Mouse (Mus musculus) cerebellum, adult 11 months (tissue): ENCODE data around the gene Corin.

ENCODE experiments used
- DNase-seq: peaks from one replicate; pipeline ENCODE4 v3.0.0; 2022

The Corin gene

DNA sequence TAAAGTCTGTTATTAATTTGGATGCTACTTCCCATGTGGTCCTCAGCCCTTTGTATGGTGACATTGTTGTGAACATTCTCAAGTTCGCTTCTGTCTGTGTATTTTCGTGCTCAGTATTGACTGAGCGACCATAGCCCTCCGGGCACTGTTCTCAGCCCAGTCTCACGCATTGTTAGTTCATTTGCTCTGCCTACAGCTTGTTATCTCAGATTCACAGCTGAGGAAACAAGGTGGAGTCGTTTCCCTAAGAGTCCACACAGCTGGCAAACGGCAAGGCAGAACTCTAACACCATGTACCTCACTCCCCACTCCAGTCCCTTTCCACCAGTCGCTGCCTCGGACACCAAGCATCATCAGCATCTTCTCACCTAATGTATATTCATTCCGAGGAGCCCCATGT lies 63.1 kb downstream of the Corin start:
- DNase-seq = no peak

DNA sequence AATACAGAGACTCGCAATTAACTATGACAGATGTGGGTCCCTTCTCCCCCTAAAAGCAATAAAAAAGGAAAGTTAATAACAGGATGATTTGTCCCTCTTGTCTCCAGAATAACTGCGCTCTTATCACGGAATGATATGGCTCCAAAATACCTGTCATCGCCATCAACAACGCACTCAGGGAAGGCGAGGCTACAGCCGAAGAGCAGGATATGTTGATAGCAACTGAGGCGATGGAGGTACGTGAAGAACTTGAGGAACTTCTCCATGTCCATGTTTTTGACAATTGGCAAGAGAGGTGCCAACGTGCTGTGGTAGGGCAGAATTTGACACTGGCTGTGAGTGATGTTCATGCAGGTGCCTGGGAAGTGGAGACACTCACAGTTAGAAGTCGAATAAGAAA lies 69.2 kb downstream of the Corin start:
- no peak for DNase-seq

DNA sequence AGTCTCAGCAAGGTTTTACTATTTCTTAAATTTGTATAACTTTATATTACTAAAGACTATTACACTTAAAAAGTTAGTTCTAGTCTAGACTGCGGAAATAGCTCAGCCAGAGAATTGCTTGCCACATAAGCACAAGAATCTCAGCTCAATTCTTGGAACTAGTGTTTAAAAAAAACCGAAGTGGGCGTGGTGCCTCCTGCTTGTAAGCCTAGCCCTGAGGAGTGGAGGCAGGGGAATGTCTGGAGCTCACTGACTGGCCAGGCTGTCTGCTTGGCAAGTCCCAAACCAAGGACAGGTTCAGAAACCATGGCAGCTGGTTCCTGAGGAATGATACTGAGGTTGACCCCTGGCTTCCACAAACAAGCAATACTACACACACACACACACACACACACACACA lies 72.4 kb downstream of the Corin start:
- no peak for DNase-seq

DNA sequence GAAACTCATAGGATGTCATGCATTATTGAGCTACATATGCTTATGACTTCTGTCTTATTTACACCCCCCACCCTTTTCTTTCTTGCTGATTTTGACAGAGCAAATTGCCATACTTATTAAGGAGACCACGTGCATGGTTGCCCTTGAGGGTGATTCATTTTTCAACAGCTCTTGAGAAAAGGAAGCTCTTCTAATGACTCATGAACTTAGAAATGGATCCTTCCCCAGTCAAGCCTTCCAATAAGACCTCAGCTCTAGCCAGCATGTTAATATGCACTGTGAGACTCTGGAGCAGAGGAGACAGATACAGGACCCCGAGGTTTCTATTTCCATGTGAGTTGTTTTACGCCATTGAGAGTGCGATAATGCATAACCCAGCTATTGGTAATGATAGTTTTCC lies 76.7 kb downstream of the Corin start:
- DNase-seq = no peak

DNA sequence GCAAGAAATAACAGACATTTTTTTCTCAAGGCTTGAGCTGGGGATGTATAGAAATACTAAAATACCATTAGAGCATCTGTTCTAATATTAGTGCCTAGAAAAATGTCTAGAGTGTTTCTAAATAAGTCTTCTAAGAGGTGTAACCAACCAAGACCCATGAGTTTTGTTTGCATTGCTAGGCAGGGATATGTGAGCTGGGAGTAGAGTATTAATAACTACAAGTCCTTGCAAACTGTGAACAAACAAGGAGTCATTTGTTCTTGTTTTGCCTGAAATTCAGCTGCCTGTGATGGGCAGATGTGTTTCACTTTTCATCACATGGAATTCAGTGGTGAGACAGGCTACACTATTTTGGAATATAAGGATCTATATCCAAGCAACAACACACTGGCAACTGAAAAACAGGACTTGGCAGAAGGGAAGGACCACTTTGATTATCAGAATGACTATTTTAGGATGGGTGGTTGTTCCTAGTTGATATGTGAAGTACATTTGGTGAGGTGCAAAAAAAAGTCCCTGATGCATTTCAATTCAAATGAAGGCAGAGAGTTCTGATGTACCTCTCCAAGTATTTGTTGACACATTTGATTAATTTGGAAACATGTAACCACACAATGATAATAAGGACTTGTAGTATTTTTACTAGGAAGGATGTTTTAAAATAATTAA lies 78.8 kb downstream of the Corin start:
- no peak for DNase-seq

DNA sequence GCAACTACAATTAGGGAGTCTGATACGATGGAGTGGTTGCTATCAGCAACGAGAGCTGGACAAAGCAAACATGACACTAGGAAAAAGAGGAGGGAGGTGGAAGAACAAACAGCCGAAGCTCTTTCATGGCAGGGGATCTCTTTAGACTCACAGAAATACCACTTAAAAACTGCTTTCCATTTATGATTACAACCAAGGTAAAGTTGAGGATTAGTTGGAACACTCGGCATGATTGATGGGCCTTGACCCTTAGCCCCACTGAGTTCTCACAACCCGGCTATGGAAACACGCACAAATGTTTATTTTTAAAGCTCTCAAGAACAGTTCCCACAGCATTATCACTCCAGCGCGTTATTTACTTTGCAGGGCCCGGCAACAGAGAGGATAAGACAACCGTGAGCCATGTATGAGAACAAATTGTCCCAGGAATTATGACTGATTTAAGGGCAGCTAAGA lies 92.4 kb downstream of the Corin start:
- no peak for DNase-seq

DNA sequence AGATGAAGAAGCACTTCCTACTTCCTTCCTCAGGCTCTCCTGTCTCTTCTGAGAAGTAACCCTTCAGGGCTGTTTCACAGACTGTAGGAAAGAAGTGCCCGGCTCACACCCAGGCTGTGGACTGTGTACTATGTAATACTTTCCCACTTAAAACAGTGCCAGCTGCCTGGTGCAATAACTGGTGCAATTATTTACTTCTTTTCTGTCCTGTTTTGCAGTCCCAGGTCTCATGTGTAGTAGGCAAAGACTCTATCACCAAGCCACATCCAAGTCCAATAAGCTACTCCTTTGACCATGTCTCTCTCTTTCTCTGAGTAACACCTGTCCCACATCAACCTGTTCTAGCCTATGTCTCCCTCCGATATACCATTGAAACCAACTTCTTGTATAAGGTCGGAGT lies 93.4 kb downstream of the Corin start:
- DNase-seq = no peak

DNA sequence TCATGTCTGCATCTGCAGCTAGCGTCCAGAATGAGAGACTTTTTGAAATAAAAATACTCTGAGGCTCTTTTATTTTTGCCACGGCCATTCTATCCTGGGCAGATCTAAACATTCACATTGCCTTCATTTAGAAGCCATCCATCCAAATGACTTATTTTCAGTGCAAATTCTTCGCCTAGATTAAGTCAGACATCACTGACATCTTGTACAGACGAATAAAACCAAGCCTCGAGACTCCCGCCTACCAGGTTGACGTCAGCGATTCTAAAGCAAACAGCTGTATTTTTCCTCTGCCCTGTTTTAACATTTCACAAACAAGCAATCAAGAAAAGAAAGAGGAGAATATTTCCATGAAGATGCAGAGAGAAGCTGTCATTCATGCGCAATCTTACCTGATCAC lies 100.9 kb downstream of the Corin start:
- DNase-seq = no peak

DNA sequence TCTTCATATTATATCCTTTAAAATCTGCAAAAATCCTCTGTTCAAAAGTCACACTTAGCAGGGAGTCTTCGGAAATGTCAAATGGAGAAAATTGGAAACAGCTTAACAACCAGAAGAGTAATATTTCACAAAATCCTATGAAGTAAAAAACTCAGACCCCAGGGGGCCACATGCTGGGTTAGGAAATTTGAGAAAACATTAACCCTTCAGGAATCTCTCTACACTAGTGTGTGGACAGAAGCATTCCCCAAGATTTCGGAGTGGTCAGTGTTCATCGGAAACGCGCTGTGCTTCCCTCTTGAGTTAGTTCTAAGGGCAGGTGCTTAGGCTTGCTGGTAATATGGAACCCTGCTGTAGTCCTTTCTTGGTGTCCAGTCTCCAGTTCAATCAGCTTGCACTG lies 101.4 kb downstream of the Corin start:
- DNase-seq = no peak

DNA sequence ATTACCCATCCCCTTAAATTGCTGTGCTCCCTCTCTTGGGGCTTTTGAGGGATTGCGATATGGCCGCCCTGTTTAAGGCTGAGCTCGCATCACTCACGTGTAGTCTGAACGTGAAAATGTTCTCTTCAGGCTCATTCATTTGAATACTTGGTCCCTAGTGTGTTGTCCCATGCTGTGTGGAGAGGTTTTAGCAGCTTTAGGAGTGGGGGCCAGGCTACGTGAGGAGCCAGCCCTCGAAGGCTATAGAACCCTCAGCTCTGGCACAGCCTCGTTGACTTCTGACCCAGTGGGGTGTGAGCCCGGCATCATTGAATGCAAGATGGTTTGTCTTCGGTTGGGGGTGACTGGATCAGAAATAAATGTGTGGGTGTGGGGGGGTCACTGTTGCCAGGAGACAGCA lies 102.5 kb downstream of the Corin start:
- DNase-seq = no peak

DNA sequence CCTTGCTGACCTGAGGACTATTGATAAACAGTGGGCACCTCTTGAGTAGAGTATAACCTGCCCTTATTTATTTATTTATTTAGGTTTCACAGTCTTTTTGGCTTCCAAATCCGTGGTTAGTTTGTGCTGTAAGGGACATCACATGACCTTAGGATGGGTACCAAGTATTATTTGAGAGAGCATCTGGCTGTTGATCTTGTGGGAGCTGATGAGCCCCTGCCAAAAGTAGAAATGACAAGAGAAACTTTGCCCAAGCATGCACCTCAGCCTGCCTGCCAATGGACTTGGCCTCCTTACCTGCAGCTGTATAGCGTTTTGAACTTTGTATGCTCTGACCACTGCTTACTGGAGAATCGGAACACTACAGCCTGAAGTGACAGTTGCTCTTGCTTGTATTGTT lies 103.0 kb downstream of the Corin start:
- no peak for DNase-seq

DNA sequence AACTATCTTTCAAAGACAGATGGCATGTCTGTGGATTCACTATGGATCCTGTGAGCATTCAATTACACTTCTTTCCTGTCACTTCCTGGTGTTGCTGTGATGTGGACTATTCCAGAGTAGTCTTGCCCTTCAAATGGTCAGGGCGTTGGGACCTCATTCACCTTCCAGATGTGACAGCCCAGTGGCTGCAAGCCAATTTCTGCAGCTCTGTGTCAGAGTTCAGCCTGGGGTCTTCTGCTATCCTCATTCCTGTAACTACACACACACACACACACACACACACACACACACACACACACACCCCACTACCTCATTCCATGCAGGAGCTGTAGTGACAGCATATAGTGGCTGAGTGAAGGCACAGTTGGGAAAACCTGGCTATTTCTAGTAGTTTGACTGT lies 122.1 kb downstream of the Corin start:
- no peak for DNase-seq

DNA sequence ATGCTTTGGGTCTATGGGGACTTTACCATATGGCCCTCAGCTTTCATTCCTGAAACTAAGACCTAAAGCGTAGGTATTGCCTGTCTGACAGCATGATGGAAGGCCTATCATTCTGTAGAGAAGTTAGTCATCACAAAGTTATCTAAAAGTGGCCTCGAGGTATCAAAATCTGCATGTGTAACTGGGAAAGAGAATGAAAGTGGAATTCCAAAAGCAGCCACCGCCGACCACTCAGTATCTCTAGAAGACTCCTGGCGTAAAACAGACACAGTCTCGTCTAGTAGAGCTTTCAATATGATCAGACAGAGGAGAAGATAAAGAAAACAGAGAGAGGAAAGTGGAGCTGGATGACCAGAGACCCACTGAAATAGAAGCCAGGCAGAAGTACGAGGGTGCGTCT lies 123.7 kb downstream of the Corin start:
- DNase-seq = no peak

DNA sequence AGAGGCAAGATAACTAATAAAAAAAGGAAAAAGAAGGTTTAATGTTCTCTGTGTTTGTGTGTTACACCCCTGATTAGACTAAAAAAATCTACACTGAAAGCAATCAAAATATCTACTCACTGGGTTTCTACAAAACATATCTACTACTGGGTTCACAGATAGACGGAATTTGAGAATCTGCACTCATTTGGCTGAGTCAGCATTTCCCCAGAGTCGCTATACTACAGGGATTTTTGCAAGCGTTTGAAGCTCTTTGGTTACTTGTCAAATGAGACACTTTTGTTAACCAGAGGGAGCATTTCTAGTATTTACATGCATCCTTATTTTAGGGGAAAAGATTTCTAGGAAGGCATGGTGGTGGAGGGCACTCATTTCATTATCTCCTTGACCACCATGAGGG lies 136.3 kb downstream of the Corin start:
- DNase-seq = no peak

DNA sequence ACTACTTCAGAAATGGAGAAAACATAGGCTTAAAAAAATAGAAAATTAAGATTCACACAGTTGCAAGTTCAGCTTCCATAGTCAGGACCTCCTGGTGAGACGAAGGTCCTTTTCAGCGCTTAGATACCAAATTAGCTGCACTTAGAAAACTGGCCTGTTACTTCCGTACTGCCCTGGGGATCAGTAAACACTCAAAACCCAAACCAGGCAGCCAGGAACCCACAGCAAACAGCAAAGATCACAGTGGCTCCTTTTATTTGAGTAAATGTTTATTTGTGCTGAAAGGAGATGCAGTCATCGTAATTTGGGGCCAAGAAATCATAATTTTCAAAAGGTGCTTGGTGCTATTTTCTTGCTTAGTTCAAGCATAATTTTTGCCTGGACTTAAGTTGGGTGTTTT lies 138.5 kb downstream of the Corin start:
- no peak for DNase-seq

DNA sequence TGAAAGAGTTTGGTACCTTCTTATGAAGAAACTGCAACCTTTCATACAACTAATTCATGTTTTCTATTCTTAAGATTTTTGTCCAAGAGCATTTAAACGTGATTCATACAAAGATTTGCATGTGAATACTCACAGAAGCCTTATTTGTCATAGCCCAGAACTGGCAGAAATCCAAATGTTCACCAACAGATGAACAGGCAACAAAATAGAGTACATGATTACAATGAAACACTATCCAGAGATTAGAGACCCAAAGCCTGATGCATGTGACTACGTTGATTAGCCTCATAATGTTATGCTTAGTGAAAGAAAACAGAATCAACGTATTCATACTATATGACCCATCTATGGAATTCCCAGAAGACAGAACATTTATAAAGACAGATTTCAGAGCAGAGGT lies 140.4 kb downstream of the Corin start:
- DNase-seq = no peak

DNA sequence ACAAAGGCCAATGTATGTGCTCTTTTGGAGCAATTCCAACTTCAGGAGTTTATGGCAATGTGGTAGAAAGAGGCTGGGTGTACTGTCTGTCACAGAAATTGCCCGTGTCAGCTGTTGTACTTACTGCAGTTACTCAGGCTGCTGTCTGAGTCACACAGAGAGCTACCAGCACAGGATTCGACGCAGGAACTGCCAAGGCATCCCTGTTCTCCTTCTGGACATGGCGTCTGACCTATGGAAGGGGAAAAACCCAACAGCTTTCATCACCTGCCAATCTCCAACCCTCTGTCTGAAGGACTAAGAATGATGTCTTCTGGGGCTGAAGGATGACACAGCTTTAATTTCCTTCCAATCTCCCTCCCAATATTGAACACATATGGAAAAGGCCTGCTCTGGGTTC lies 150.5 kb downstream of the Corin start:
- no peak for DNase-seq

DNA sequence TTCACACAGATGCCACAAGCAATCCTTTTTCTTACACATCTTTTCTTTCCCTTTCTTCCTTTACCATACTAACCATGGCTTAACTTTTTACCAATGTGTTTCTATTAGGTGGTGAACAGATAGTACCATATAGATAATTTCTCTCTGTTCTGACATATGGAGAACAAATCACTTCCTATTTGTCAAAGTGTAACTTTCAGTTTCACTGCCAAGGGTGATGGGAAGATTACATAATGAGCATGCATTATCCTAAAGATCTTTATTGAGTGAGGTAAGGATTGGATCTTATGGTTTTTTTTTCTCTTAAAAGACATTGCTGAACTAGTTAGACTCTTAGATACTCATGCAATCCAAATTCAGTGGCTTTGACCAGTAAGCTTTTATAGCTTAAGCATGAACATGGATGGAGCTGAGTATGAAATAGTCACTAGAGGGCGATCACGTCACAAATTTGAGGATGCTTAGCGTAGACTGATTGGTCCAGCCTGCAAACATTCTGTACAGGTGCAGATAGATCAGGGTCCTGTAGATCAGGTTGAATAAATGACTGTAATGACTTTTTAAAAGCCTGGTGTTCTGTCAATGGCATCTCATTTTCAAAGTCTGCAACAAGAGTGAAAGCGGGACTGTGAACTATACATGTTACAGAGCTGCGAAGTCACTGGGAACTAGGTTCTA lies 154.1 kb downstream of the Corin start:
- peak; percentile 9 for DNase-seq

DNA sequence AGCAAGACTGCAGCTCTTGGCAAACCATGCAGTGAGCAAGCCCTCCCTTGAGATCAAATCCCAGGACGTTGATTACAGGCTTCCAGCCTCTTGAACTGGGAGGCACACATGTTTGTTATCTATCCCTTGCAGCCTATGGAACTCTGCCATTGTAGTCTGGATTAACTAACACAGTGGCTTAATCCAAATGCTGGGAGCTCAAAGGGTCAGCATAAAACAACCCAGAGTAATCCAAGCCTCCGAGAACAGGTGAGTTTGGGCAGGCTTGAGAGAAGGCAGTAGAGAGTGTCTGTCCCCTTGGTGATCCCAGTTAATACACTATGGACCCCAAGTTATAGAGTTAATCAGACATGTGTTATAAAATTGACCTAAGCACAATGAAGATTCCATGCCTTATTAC lies 155.7 kb downstream of the Corin start:
- DNase-seq = no peak

DNA sequence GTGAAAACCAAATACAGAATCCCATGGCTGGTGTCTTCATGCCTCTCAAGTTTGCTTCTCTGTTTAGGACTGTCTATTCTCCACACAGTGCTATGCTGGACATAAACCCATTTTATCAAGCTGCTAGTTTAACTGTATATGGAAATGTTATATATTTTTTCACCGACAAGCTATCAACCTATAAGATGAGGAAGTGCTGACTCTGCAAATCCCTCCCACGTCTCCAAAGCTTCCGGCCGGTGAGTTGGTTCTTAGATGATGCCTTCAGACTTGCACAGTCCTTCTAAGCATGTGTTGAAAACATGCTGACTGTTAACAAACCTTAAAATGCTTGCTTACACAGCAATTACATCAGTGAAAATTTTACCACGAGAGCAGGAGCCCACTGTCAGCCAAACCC lies 168.4 kb downstream of the Corin start:
- DNase-seq = no peak

DNA sequence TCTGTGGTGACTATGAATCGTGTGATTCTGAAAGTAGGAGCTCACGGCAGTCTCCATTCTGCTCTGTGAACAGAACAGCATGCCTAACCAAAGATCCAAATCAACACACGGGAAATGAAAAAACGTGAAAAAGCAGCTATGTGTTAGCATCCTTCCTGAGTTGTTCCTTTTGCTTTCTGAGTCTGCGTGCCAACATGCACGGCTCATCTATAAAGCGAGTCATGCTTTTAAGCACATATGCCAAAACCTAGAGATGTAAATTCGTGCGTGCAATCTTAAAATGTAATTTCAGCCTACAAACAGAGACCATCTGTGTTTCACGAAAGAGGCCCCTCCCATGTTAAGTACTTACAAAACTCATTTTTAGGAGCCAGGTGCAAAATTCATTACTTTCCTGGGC lies 171.4 kb downstream of the Corin start:
- no peak for DNase-seq

DNA sequence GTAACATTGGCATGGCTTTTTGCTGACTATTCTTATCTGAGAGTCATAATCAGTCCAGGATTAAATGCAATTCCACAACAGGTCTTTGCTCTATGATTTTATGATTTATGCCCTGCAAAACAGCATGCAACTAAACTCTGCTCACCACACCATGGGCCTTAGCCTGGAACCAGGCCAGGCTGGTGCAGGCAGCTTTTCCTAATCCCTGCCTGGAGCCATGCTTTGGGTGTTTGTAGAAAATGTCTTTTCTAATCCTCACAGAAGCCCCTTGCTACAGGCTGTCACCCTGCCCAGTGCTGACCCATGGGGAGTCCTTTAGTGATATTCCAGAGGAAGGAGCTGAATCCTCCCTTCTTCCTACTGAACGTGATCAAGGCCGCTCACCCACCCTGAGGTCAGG lies 173.1 kb downstream of the Corin start:
- DNase-seq = no peak

DNA sequence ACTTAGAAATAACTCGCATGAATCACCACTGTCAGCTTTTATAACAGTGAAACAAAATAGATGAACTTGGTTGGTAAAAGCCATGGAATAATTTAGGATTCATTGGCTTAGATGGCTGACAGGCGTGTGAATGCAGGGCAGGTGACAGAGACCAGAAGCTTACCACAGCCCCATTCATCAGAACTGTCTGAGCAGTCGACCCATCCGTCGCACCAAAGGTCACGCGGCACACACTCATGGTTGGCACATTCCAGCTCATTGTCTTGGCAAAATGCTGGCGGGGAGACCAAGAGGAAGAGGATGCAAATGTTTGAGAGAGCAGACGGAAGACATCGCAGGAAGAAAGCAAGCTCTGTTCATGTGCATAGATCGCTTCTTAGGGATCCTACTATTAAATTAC lies 173.6 kb downstream of the Corin start:
- DNase-seq = no peak

DNA sequence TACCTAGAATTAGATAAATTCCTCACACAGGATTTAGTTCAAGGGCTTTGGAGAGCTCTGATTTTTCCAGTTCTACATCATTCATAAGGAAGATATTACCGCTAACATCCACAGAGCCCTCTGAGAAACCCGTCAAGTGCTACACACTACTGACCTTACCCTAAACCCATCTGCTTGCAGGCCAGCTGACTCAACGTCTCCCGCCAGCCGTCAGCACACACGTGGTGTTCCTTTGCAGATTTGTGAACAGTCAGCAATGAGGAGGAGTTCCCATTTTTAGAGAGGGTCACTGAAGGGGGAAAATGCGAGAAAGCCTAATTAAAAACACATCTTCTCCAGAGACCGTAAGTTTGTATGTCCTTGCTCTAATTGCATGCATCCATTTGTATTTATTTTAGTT lies 174.8 kb downstream of the Corin start:
- DNase-seq = no peak

DNA sequence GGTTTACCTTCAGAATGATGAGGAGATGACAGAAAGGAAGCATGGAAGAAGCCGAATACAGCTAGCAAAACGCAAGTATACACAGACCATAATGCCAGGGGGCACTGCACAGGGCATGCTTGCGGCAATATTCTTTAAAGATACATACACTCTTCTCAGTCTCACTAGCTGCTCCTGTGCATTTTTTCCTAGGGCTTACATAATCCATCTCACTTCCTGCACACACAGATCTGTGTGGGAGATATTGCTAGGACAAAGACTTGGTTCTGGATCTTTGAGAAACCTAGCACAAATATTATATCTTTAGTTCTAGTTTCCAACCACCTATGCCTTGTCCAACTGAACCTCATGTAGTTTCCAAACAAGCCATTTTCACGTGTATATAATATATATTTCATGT lies 189.0 kb downstream of the Corin start:
- no peak for DNase-seq
